Mouse (Mus musculus) lung, embryonic 14.5 days (tissue): Measurements from ENCODE around the gene Fam228b. TPM values are rescaled to one million over a fixed set of nuclear protein-coding genes. Genes with fewer than 3 reads are reported as not detected.
"Not testable (repeated sequence)": the region's sequence is repeated elsewhere in the genome, so short reads cannot be mapped to it uniquely, and the experiment has no call there.

Experiments
- ATAC-seq: fragments of 200-750 bp; cut with Nextera tagmentation; 2 replicates; pipeline ENCODE4 v1.8.0; 2017; ENCODE audit warnings: mild to moderate bottlenecking, moderate TSS enrichment, moderate library complexity; ENCODE audit not compliant: insufficient read depth
- DNase-seq: peaks from one replicate; pipeline ENCODE4 v3.0.0-alpha.2; 2015
- H3K27ac ChIP-seq: fragments of 300-500 bp; sonication (generic); 2 replicates; pipeline ENCODE4 v1.5.1; 2014; ENCODE audit warnings: low read depth, mild to moderate bottlenecking, moderate library complexity
- H3K27me3 ChIP-seq: fragments of 300-500 bp; sonication (generic); 2 replicates; pipeline ENCODE4 v1.6.1; 2014; ENCODE audit warnings: low read length, control low read depth; ENCODE audit not compliant: insufficient read depth
- H3K36me3 ChIP-seq: fragments of 300-500 bp; sonication (generic); 2 replicates; pipeline ENCODE4 v1.6.1; 2014; ENCODE audit warnings: control low read depth; ENCODE audit not compliant: insufficient read depth
- H3K4me1 ChIP-seq: fragments of 300-500 bp; sonication (generic); 2 replicates; pipeline ENCODE4 v1.6.1; 2014; ENCODE audit warnings: antibody characterized with exemption, control low read depth; ENCODE audit not compliant: insufficient read depth
- H3K4me2 ChIP-seq: fragments of 300-500 bp; sonication (generic); 2 replicates; pipeline ENCODE4 v1.6.1; 2014; ENCODE audit warnings: mild to moderate bottlenecking
- H3K4me3 ChIP-seq: fragments of 300-500 bp; sonication (generic); 2 replicates; pipeline ENCODE4 v1.5.1; 2014; ENCODE audit warnings: low read depth, low read length
- H3K9ac ChIP-seq: fragments of 300-500 bp; sonication (generic); 2 replicates; pipeline ENCODE4 v1.6.1; 2014
- H3K9me3 ChIP-seq: fragments of 300-500 bp; sonication (generic); 2 replicates; pipeline ENCODE4 v1.6.1; 2016; ENCODE audit warnings: low read depth, low read length, control low read depth
- CTCF ChIP-seq: IDR thresholded peaks from 2 replicates; pipeline ENCODE4 v1.5.1; 2016; ENCODE audit warnings: antibody characterized with exemption, low read depth
- WGBS: fragments of 180-500 bp; shearing (Covaris S2); extraction: QIAGEN DNeasy Blood & Tissue Kit; methylation state at CpG from one replicate; pipeline ENCODE4 v1.1.7; 2014; 5-methylcytosine and 5-hydroxymethylcytosine counted together
- polyA plus RNA-seq: library from polyadenylated mRNA; unstranded; fragments of >200 nt; fragmentation: Nextera tagmentation; extraction: Ambion mirVana; gene quantifications from 2 replicates; pipeline ENCODE4 v1.2.1, GENCODE M21; 2014

Gene Fam228b
- polyA plus RNA-seq, 1 experiment from 2014 or later = 1.6 TPM

- H3K4me1 ChIP-seq = no peaks in the 10 kb centered on the region
- no peak overlapping the region for H3K9ac ChIP-seq
- no peak for TF ChIP-seq CTCF
- DNase-seq (no peak), ATAC-seq (no peak)
- no peak overlapping the region for H3K4me2 ChIP-seq
- no peaks in the 10 kb centered on the region for H3K9me3 ChIP-seq
- H3K4me3 ChIP-seq = no peak overlapping the region
- 86% methylated on average over 6 of the region's 6 CpGs for WGBS
- no peaks in the 10 kb centered on the region for H3K36me3 ChIP-seq
- H3K27me3 ChIP-seq = no peaks in the 10 kb centered on the region
- H3K27ac ChIP-seq = no peak overlapping the region
These were observed 8.7 kb upstream of the Fam228b start for GRCm38 (mm10) chr12:4777734-4778133.

- Histone ChIP-seq H3K4me2 (no peak overlapping the region), H3K27me3 (no peaks in the 10 kb centered on the region), H3K9me3 (no peaks in the 10 kb centered on the region), H3K27ac (no peak overlapping the region), H3K9ac (no peak overlapping the region), H3K4me1 (no peaks in the 10 kb centered on the region), H3K36me3 (no peaks in the 10 kb centered on the region), H3K4me3 (no peak overlapping the region)
- 68% methylated on average over 9 of the region's 9 CpGs for WGBS
- ATAC-seq (no peak), DNase-seq (no peak)
- no peak for TF ChIP-seq CTCF
These were observed 6.5 kb upstream of the Fam228b start for GRCm38 (mm10) chr12:4775588-4775949.

GRCm38 (mm10) chr12:4774895-4775587 is 6.0 kb upstream of the Fam228b start:
- no peaks in the 10 kb centered on the region for H3K4me1 ChIP-seq
- TF ChIP-seq CTCF = no peak
- H3K4me2 ChIP-seq = no peak overlapping the region
- no peak overlapping the region for H3K4me3 ChIP-seq
- H3K27me3 ChIP-seq = no peaks in the 10 kb centered on the region
- ATAC-seq = no peak
- DNase-seq = no peak
- no peaks in the 10 kb centered on the region for H3K9me3 ChIP-seq
- no peak overlapping the region for H3K9ac ChIP-seq
- no peaks in the 10 kb centered on the region for H3K36me3 ChIP-seq
- 79% methylated on average over 8 of the region's 8 CpGs for WGBS
- no peak overlapping the region for H3K27ac ChIP-seq

GRCm38 (mm10) chr12:4769333-4769723 is 261 bp upstream of the Fam228b start:
- peak overlapping the region; percentile 83 for H3K9ac ChIP-seq
- DNase-seq (no peak), ATAC-seq (no peak; the same call in 1 of the 2 replicates)
- H3K9me3 ChIP-seq = no peaks in the 10 kb centered on the region
- WGBS = 18% methylated on average over 13 of the region's 13 CpGs
- peak overlapping the region; percentile 84; the same call in 1 of the 2 replicates for H3K27ac ChIP-seq
- H3K4me2 ChIP-seq = peak overlapping the region; percentile 79
- H3K4me3 ChIP-seq = peak overlapping the region; percentile 61
- no peaks in the 10 kb centered on the region for H3K36me3 ChIP-seq
- no peaks in the 10 kb centered on the region for H3K27me3 ChIP-seq
- TF ChIP-seq CTCF = no peak
- no peaks in the 10 kb centered on the region for H3K4me1 ChIP-seq

- ATAC-seq (no peak), DNase-seq (no peak)
- WGBS = 81% methylated on average over 1 of the region's 1 CpGs
These were observed 12.0 kb downstream of the Fam228b start for GRCm38 (mm10) chr12:4757060-4757459.

GRCm38 (mm10) chr12:4754451-4754850 is 14.6 kb downstream of the Fam228b start:
- H3K4me3 ChIP-seq, H3K4me1 ChIP-seq, ATAC-seq, H3K9me3 ChIP-seq, H3K27ac ChIP-seq, DNase-seq, H3K27me3 ChIP-seq, H3K9ac ChIP-seq, H3K4me2 ChIP-seq, H3K36me3 ChIP-seq: not testable (repeated sequence)
- WGBS = 87% methylated on average over 4 of the region's 4 CpGs

More at GRCm38 (mm10) chr12:4757060-4757459, 12.0 kb downstream of the Fam228b start:
- H3K4me3 ChIP-seq = no peak overlapping the region
- no peak overlapping the region for H3K27ac ChIP-seq
- no peaks in the 10 kb centered on the region for H3K4me1 ChIP-seq
- TF ChIP-seq CTCF = no peak
- no peak overlapping the region for H3K4me2 ChIP-seq
- no peak overlapping the region for H3K9ac ChIP-seq
- no peaks in the 10 kb centered on the region for H3K36me3 ChIP-seq
- H3K27me3 ChIP-seq = no peaks in the 10 kb centered on the region
- no peaks in the 10 kb centered on the region for H3K9me3 ChIP-seq

- no peak for DNase-seq
- Histone ChIP-seq H3K4me2 (no peak overlapping the region), H3K9me3 (no peaks in the 10 kb centered on the region), H3K36me3 (no peaks in the 10 kb centered on the region), H3K4me3 (no peak overlapping the region), H3K27ac (no peak overlapping the region), H3K9ac (no peak overlapping the region), H3K4me1 (no peaks in the 10 kb centered on the region), H3K27me3 (no peaks in the 10 kb centered on the region)
- ATAC-seq = no peak
- 80% methylated on average over 10 of the region's 10 CpGs for WGBS
- TF ChIP-seq CTCF = no peak
These were observed 24.6 kb downstream of the Fam228b start for GRCm38 (mm10) chr12:4744486-4744885.
